Mouse (Mus musculus) liver, postnatal 0 days (tissue): ENCODE measurements around the gene Gm2001. TPM values are rescaled to one million over a fixed set of nuclear protein-coding genes. Genes with fewer than 3 reads are reported as not detected.
"Not testable (repeated sequence)": the region's sequence is repeated elsewhere in the genome, so short reads cannot be mapped to it uniquely, and the experiment has no call there.

ENCODE experiments used
- ATAC-seq: fragments of 200-750 bp; cut with Nextera tagmentation; 2 replicates; pipeline ENCODE4 v1.8.0; 2017; ENCODE audit warnings: mild to moderate bottlenecking, moderate library complexity
- DNase-seq: peaks from one replicate; pipeline ENCODE4 v3.0.0-alpha.2; 2016
- H3K27ac ChIP-seq: fragments of 300-500 bp; sonication (generic); 2 replicates; pipeline ENCODE4 v1.5.1; 2014; ENCODE audit warnings: antibody characterized with exemption, moderate library complexity, mild to moderate bottlenecking, low read depth
- H3K27me3 ChIP-seq: fragments of 300-500 bp; sonication (generic); 2 replicates; pipeline ENCODE4 v1.6.1; 2014; ENCODE audit warnings: low read length, control low read depth, mixed read lengths; ENCODE audit not compliant: insufficient read depth
- H3K36me3 ChIP-seq: fragments of 300-500 bp; sonication (generic); replicated peaks from 2 replicates; pipeline ENCODE4 v1.6.1; 2014; ENCODE audit warnings: mild to moderate bottlenecking, control low read depth, low read length, moderate library complexity, mixed read lengths; ENCODE audit not compliant: insufficient read depth
- H3K4me1 ChIP-seq: fragments of 300-500 bp; sonication (generic); 2 replicates; pipeline ENCODE4 v1.6.1; 2014; ENCODE audit warnings: antibody characterized with exemption, mild to moderate bottlenecking, control low read depth; ENCODE audit not compliant: insufficient read depth
- H3K4me2 ChIP-seq: fragments of 300-500 bp; sonication (generic); 2 replicates; pipeline ENCODE4 v1.6.1; 2014; ENCODE audit warnings: low read depth, mild to moderate bottlenecking, low read length, moderate library complexity, mixed read lengths
- H3K4me3 ChIP-seq: fragments of 300-500 bp; sonication (generic); 2 replicates; pipeline ENCODE4 v1.5.1; 2014; ENCODE audit warnings: low read depth, low read length
- H3K9ac ChIP-seq: fragments of 300-500 bp; sonication (generic); replicated peaks from 2 replicates; pipeline ENCODE4 v1.6.1; 2014; ENCODE audit warnings: mild to moderate bottlenecking, moderate library complexity
- H3K9me3 ChIP-seq: fragments of 300-500 bp; sonication (generic); 2 replicates; pipeline ENCODE4 v1.6.1; 2016; ENCODE audit warnings: mild to moderate bottlenecking, control low read depth, low read length, mixed read lengths
- WGBS: fragments of 180-500 bp; shearing (Covaris S2); extraction: QIAGEN DNeasy Blood & Tissue Kit; methylation state at CpG from one replicate; pipeline ENCODE4 v1.1.7; 2014; ENCODE audit not compliant: insufficient replicate concordance; 5-methylcytosine and 5-hydroxymethylcytosine counted together
- polyA plus RNA-seq: library from polyadenylated mRNA; unstranded; fragments of >200 nt; fragmentation: Nextera tagmentation; extraction: Ambion mirVana; gene quantifications from 2 replicates; pipeline ENCODE4 v1.2.1, GENCODE M21; 2015

Gm2001 gene
- polyA plus RNA-seq, 1 experiment from 2014 or later, result not detected

GRCm38 (mm10) chr12:87795212-87795611 is 46.9 kb downstream of the Gm2001 start, which contains the start of gene Gm21936:
Gene Gm21936 (plus strand): TSS chr12:87795512.
- H3K27me3 ChIP-seq, H3K9me3 ChIP-seq, H3K9ac ChIP-seq, H3K4me2 ChIP-seq, H3K27ac ChIP-seq, H3K36me3 ChIP-seq, DNase-seq, H3K4me3 ChIP-seq, H3K4me1 ChIP-seq, ATAC-seq: not testable (repeated sequence)
- WGBS, result 67% methylated on average over 1 of the region's 1 CpGs

Other genes starting within 250 kb of the Gm2001 start
- not detected in 2 replicates for gene Oog1, start 239.7 kb downstream of the Gm2001 start, polyA plus RNA-seq
- gene Gm4027, start 223.5 kb downstream of the Gm2001 start, polyA plus RNA-seq, result not detected in 2 replicates
- gene Gm16381, start 197.7 kb downstream of the Gm2001 start, polyA plus RNA-seq, result not detected in 2 replicates
- gene Gm21319, start 66.6 kb downstream of the Gm2001 start, polyA plus RNA-seq, result not detected in 2 replicates
- not detected in 2 replicates for gene Gm21936, start 46.8 kb downstream of the Gm2001 start, polyA plus RNA-seq
- gene BB287469, start 25.8 kb downstream of the Gm2001 start, polyA plus RNA-seq, result not detected in 2 replicates
- gene Gm2016, start 31.7 kb upstream of the Gm2001 start, polyA plus RNA-seq, result not detected in 2 replicates
- not detected in 2 replicates for gene Gm2022, start 53.0 kb upstream of the Gm2001 start, polyA plus RNA-seq
- not detected in 2 replicates for gene Gm2035, start 77.5 kb upstream of the Gm2001 start, polyA plus RNA-seq
- not detected in 2 replicates for gene Gm2042, start 111.7 kb upstream of the Gm2001 start, polyA plus RNA-seq
- gene Gm2075, start 169.5 kb upstream of the Gm2001 start, polyA plus RNA-seq, result not detected in 2 replicates
- not detected in 2 replicates for gene Gm6803, start 176.4 kb upstream of the Gm2001 start, polyA plus RNA-seq
- gene Gm2056, start 184.7 kb upstream of the Gm2001 start, polyA plus RNA-seq, result not detected in 2 replicates
- not detected in 2 replicates for gene Gm16368, start 241.4 kb upstream of the Gm2001 start, polyA plus RNA-seq